Mouse (Mus musculus) layer of hippocampus, postnatal 36 days (tissue): ENCODE measurements around the gene Gpr176. TPM values are rescaled to one million over a fixed set of nuclear protein-coding genes. Genes with fewer than 3 reads are reported as not detected.
"Not testable (repeated sequence)": the region's sequence is repeated elsewhere in the genome, so short reads cannot be mapped to it uniquely, and the experiment has no call there.

Experiments used
- DNase-seq, 2 experiments: peaks; one replicate each; pipeline ENCODE4 v3.0.0; 2022
- total RNA-seq, 2 experiments: library from RNA; stranded (reverse); gene quantifications; 2 replicates each; pipeline ENCODE4 v1.2.3; 2021

Gpr176 gene
- total RNA-seq, 2 experiments from 2014 or later: 11.0 to 12.3 TPM

GRCm38 (mm10) chr2:118301041-118301545 lies 72.1 kb downstream of the Gpr176 start:
- DNase-seq: no peak

GRCm38 (mm10) chr2:118299981-118300380 lies 73.2 kb downstream of the Gpr176 start:
- no peak for DNase-seq

- no peak for DNase-seq
Observed at GRCm38 (mm10) chr2:118298601-118299000, 74.6 kb downstream of the Gpr176 start.

GRCm38 (mm10) chr2:118297966-118298365 lies 75.3 kb downstream of the Gpr176 start:
- no peak for DNase-seq

- no peak for DNase-seq
Observed at GRCm38 (mm10) chr2:118295505-118295904, 77.7 kb downstream of the Gpr176 start.

GRCm38 (mm10) chr2:118293583-118293982 lies 79.6 kb downstream of the Gpr176 start:
- no peak for DNase-seq

- not testable (repeated sequence) for DNase-seq
Observed at GRCm38 (mm10) chr2:118289066-118289460, 84.2 kb downstream of the Gpr176 start.

GRCm38 (mm10) chr2:118288326-118289065 lies 84.7 kb downstream of the Gpr176 start:
- DNase-seq: no peak

GRCm38 (mm10) chr2:118287678-118288077 lies 85.5 kb downstream of the Gpr176 start:
- DNase-seq: no peak

GRCm38 (mm10) chr2:118282467-118282866 lies 90.8 kb downstream of the Gpr176 start:
- no peak for DNase-seq

- DNase-seq: no peak
Observed at GRCm38 (mm10) chr2:118278249-118278648, 95.0 kb downstream of the Gpr176 start.

- DNase-seq: no peak
Observed at GRCm38 (mm10) chr2:118271606-118272005, 101.6 kb downstream of the Gpr176 start.

GRCm38 (mm10) chr2:118270213-118270612 lies 103.0 kb downstream of the Gpr176 start:
- DNase-seq: peak; percentile 56 to 65

GRCm38 (mm10) chr2:118263914-118264201 lies 109.4 kb downstream of the Gpr176 start:
- no peak for DNase-seq

GRCm38 (mm10) chr2:118263151-118263913 lies 109.9 kb downstream of the Gpr176 start:
- DNase-seq: peak; percentile 35 to 55

- DNase-seq: peak; percentile 57 to 67
Observed at GRCm38 (mm10) chr2:118262673-118263072, 110.5 kb downstream of the Gpr176 start.

- DNase-seq: no peak
Observed at GRCm38 (mm10) chr2:118259746-118260145, 113.5 kb downstream of the Gpr176 start.

GRCm38 (mm10) chr2:118257094-118257493 lies 116.1 kb downstream of the Gpr176 start:
- no peak for DNase-seq

GRCm38 (mm10) chr2:118256621-118257053 lies 116.6 kb downstream of the Gpr176 start, which contains the start of gene Fsip1:
Fsip1 (minus strand) TSS chr2:118256966.
- peak; percentile 37 to 43 for DNase-seq

GRCm38 (mm10) chr2:118254516-118254915 lies 118.7 kb downstream of the Gpr176 start:
- DNase-seq: no peak

GRCm38 (mm10) chr2:118248966-118249365 lies 124.3 kb downstream of the Gpr176 start:
- DNase-seq: no peak

GRCm38 (mm10) chr2:118248016-118248415 lies 125.2 kb downstream of the Gpr176 start:
- no peak for DNase-seq

- DNase-seq: peak; percentile 54 to 58
Observed at GRCm38 (mm10) chr2:118245914-118246313, 127.3 kb downstream of the Gpr176 start.

GRCm38 (mm10) chr2:118236196-118236595 lies 137.0 kb downstream of the Gpr176 start:
- DNase-seq: no peak
